Mouse (Mus musculus) left cerebral cortex, adult 2 months (tissue): ENCODE results near the gene Secisbp2l. TPM values are rescaled to one million over a fixed set of nuclear protein-coding genes. Genes with fewer than 3 reads are reported as not detected.

Experiments
- DNase-seq, 2 experiments: peaks; one replicate each; pipeline ENCODE4 v3.0.0; 2021 to 2022; ENCODE audit warnings: low spot score in 2 of 2, mixed read lengths in 1 of 2; ENCODE audit errors: extremely low spot score in 1 of 2
- H3K27ac ChIP-seq: fragments of 200-600 bp; 2 replicates; pipeline ENCODE4 v1.8.1; 2022
- H3K4me3 ChIP-seq: fragments of 200-600 bp; 2 replicates; pipeline ENCODE4 v1.8.1; 2022
- CTCF ChIP-seq: fragments of 200-600 bp; IDR thresholded peaks from 2 replicates; pipeline ENCODE4 v1.8.1; 2022; ENCODE audit warnings: antibody characterized with exemption, mild to moderate bottlenecking, moderate library complexity
- intact Hi-C: fragments of 180-260 bp; cut with DNase I; formaldehyde crosslinking; loops from one replicate; pipeline ENCODE4 v1.15.1; 2025
- total RNA-seq, 2 experiments: library from RNA; stranded (reverse); gene quantifications; 2 replicates each; pipeline ENCODE4 v1.2.3; 2021

Secisbp2l gene
- total RNA-seq, 2 experiments from 2014 or later: 97.4 to 100 TPM

- Histone ChIP-seq H3K4me3 (no peak overlapping the region), H3K27ac (peak overlapping the region; percentile 77)
- no peak for TF ChIP-seq CTCF
- DNase-seq: no peak
- intact Hi-C loops: loop anchor here (2.0 to 10.0 kb wide), 4 partner anchors 25 to 371 kb away; partner anchors contain the start of genes Cops2, Dtwd1, Fam227b and Galk2
Measured at GRCm38 (mm10) chr2:125783868-125784267, 1.2 kb upstream of the Secisbp2l start.

GRCm38 (mm10) chr2:125781978-125782718 lies 522 bp downstream of the Secisbp2l start:
- TF ChIP-seq CTCF: no peak
- peak overlapping the region; percentile 91 for H3K4me3 ChIP-seq
- intact Hi-C loops: loop anchor here (2.0 to 10.0 kb wide), 4 partner anchors 27 to 373 kb away; partner anchors contain the start of genes Cops2, Dtwd1, Fam227b and Galk2
- H3K27ac ChIP-seq: peak overlapping the region; percentile 77
- DNase-seq: no peak

GRCm38 (mm10) chr2:125781006-125781405 lies 1.7 kb downstream of the Secisbp2l start:
- Histone ChIP-seq H3K4me3 (peak overlapping the region; percentile 91), H3K27ac (no peak overlapping the region)
- DNase-seq: no peak
- intact Hi-C loops: loop anchor here (5.0 to 10.0 kb wide), 2 partner anchors 41 to 374 kb away; partner anchors contain the start of genes Dtwd1 and Fam227b
- no peak for TF ChIP-seq CTCF

GRCm38 (mm10) chr2:125778380-125778779 lies 4.3 kb downstream of the Secisbp2l start:
- TF ChIP-seq CTCF: no peak
- intact Hi-C loops: no loop called here
- DNase-seq: peak in 1 of 2 experiments; percentile 25
- H3K27ac ChIP-seq: no peak overlapping the region; the same call in 1 of the 2 replicates
- H3K4me3 ChIP-seq: no peak overlapping the region

GRCm38 (mm10) chr2:125777018-125777417 lies 5.7 kb downstream of the Secisbp2l start:
- Histone ChIP-seq H3K4me3 (no peak overlapping the region), H3K27ac (no peak overlapping the region)
- no peak for TF ChIP-seq CTCF
- intact Hi-C loops: no loop called here
- DNase-seq: no peak

- H3K4me3 ChIP-seq: no peak overlapping the region
- intact Hi-C loops: no loop called here
- no peak overlapping the region for H3K27ac ChIP-seq
- no peak for DNase-seq
- TF ChIP-seq CTCF: no peak
Measured at GRCm38 (mm10) chr2:125775661-125776060, 7.0 kb downstream of the Secisbp2l start.

- Histone ChIP-seq H3K27ac (no peak overlapping the region), H3K4me3 (no peak overlapping the region)
- no peak for TF ChIP-seq CTCF
- intact Hi-C loops: no loop called here
- no peak for DNase-seq
Measured at GRCm38 (mm10) chr2:125774846-125775245, 7.8 kb downstream of the Secisbp2l start.

GRCm38 (mm10) chr2:125765029-125765428 lies 17.6 kb downstream of the Secisbp2l start:
- intact Hi-C loops: loop anchor here (2.0 kb wide), 1 partner anchor 72 kb away; no protein-coding TSS in a partner anchor
- no peak overlapping the region for H3K27ac ChIP-seq
- peak; percentile 52 for TF ChIP-seq CTCF
- DNase-seq: no peak
- no peak overlapping the region for H3K4me3 ChIP-seq

- DNase-seq: no peak
- intact Hi-C loops: loop anchor here (2.0 kb wide), 1 partner anchor 72 kb away; no protein-coding TSS in a partner anchor
- no peak overlapping the region for H3K4me3 ChIP-seq
- H3K27ac ChIP-seq: no peak overlapping the region
- no peak for TF ChIP-seq CTCF
Measured at GRCm38 (mm10) chr2:125764531-125764930, 18.1 kb downstream of the Secisbp2l start.

GRCm38 (mm10) chr2:125749330-125749729 lies 33.3 kb downstream of the Secisbp2l start:
- no peak overlapping the region for H3K27ac ChIP-seq
- no peak for DNase-seq
- intact Hi-C loops: no loop called here
- no peak for TF ChIP-seq CTCF
- no peak overlapping the region for H3K4me3 ChIP-seq

GRCm38 (mm10) chr2:125739338-125739737 lies 43.3 kb downstream of the Secisbp2l start:
- H3K4me3 ChIP-seq: no peak overlapping the region
- intact Hi-C loops: no loop called here
- TF ChIP-seq CTCF: no peak
- DNase-seq: no peak
- H3K27ac ChIP-seq: no peak overlapping the region

GRCm38 (mm10) chr2:125738718-125739117 lies 44.0 kb downstream of the Secisbp2l start:
- DNase-seq: no peak
- H3K4me3 ChIP-seq: no peak overlapping the region
- peak; percentile 32 for TF ChIP-seq CTCF
- intact Hi-C loops: no loop called here
- H3K27ac ChIP-seq: no peak overlapping the region

- no peak overlapping the region for H3K27ac ChIP-seq
- no peak for DNase-seq
- intact Hi-C loops: no loop called here
- no peak overlapping the region for H3K4me3 ChIP-seq
- TF ChIP-seq CTCF: no peak
Measured at GRCm38 (mm10) chr2:125736025-125736343, 46.7 kb downstream of the Secisbp2l start.
